Mouse (Mus musculus) MEL-GATA-1-ER (cell line): ENCODE measurements around the gene Dus1l.
A peak's percentile ranks its signal among the peaks of the same experiment; 100 is the strongest.
"Not testable (repeated sequence)": the region's sequence is repeated elsewhere in the genome, so short reads cannot be mapped to it uniquely, and the experiment has no call there.

ENCODE experiments used
- DNase-seq: peaks from one replicate; pipeline ENCODE4 v3.0.0-alpha.2; 2012; ENCODE audit warnings: low read depth; ENCODE audit errors: extremely low read depth

Dus1l gene

GRCm38 (mm10) chr11:120819556-120819955 lies 23.4 kb upstream of the Dus1l start:
- DNase-seq: no peak

GRCm38 (mm10) chr11:120818251-120818650 lies 22.0 kb upstream of the Dus1l start:
- no peak for DNase-seq

GRCm38 (mm10) chr11:120817358-120817757 lies 21.2 kb upstream of the Dus1l start:
- DNase-seq: no peak

GRCm38 (mm10) chr11:120812068-120812467 lies 15.9 kb upstream of the Dus1l start:
- no peak for DNase-seq

- DNase-seq: no peak
These were observed 11.8 kb upstream of the Dus1l start for GRCm38 (mm10) chr11:120808010-120808409.

GRCm38 (mm10) chr11:120805375-120806298 lies 9.4 kb upstream of the Dus1l start:
- no peak for DNase-seq

- no peak for DNase-seq
These were observed 8.6 kb upstream of the Dus1l start for GRCm38 (mm10) chr11:120804769-120805168.

GRCm38 (mm10) chr11:120804274-120804673 lies 8.1 kb upstream of the Dus1l start:
- DNase-seq: no peak

GRCm38 (mm10) chr11:120800061-120800904 lies 4.1 kb upstream of the Dus1l start:
- DNase-seq: peak; percentile 74

- DNase-seq: no peak
These were observed 3.2 kb upstream of the Dus1l start for GRCm38 (mm10) chr11:120799316-120799890.

GRCm38 (mm10) chr11:120798244-120798643 lies 2.0 kb upstream of the Dus1l start:
- DNase-seq: no peak

- no peak for DNase-seq
These were observed 377 bp upstream of the Dus1l start for GRCm38 (mm10) chr11:120796614-120796946.

- DNase-seq: no peak
These were observed 3.6 kb downstream of the Dus1l start for GRCm38 (mm10) chr11:120792652-120793051.

- DNase-seq: no peak
These were observed 6.4 kb downstream of the Dus1l start for GRCm38 (mm10) chr11:120789810-120790209.

- DNase-seq: no peak
These were observed 6.8 kb downstream of the Dus1l start for GRCm38 (mm10) chr11:120789355-120789754.

GRCm38 (mm10) chr11:120788460-120788859 lies 7.7 kb downstream of the Dus1l start:
- not testable (repeated sequence) for DNase-seq

GRCm38 (mm10) chr11:120785145-120785544 lies 11.1 kb downstream of the Dus1l start:
- DNase-seq: no peak

GRCm38 (mm10) chr11:120784064-120784791 lies 12.0 kb downstream of the Dus1l start, which contains the start of the genes Rfng and Gps1:
Gene Rfng, minus strand, starts transcription at chr11:120784207.
Gene Gps1, plus strand, starts transcription at chr11:120784272.
- DNase-seq: peak; percentile 49

GRCm38 (mm10) chr11:120783426-120784063 lies 12.7 kb downstream of the Dus1l start:
- no peak for DNase-seq

GRCm38 (mm10) chr11:120781361-120781760 lies 14.8 kb downstream of the Dus1l start:
- DNase-seq: not testable (repeated sequence)

GRCm38 (mm10) chr11:120779876-120780275 lies 16.3 kb downstream of the Dus1l start:
- no peak for DNase-seq
